Mouse (Mus musculus): ENCODE measurements around the gene Mtmr3.

Mtmr3 gene

GRCm38 (mm10) chr11:4518981-4519380 is 75.7 kb downstream of the Mtmr3 start:
- no peak for DNase-seq (ENCODE audit: low read depth, low spot score)
- H3K27me3 ChIP-seq (ENCODE audit: control insufficient read depth, insufficient read depth, low read length, poor library complexity, severe bottlenecking) = no peaks in the 10 kb centered on the region
- peaks cover 16% of the 10 kb centered on the region for H3K36me3 ChIP-seq (ENCODE audit: control insufficient read depth, insufficient read depth, low read length, poor library complexity, severe bottlenecking)

GRCm38 (mm10) chr11:4507421-4507820 is 87.2 kb downstream of the Mtmr3 start:
- Histone ChIP-seq H3K36me3 (ENCODE audit: control insufficient read depth, insufficient read depth, low read length, poor library complexity, severe bottlenecking) (peaks cover 20% of the 10 kb centered on the region), H3K27me3 (ENCODE audit: control insufficient read depth, insufficient read depth, low read length, poor library complexity, severe bottlenecking) (no peaks in the 10 kb centered on the region)
- no peak for DNase-seq (ENCODE audit: low read depth, low spot score)

- Histone ChIP-seq H3K36me3 (ENCODE audit: control insufficient read depth, insufficient read depth, low read length, poor library complexity, severe bottlenecking) (peaks cover 24% of the 10 kb centered on the region), H3K27me3 (ENCODE audit: control insufficient read depth, insufficient read depth, low read length, poor library complexity, severe bottlenecking) (no peaks in the 10 kb centered on the region)
- no peak for DNase-seq (ENCODE audit: low read depth, low spot score)
Measured at GRCm38 (mm10) chr11:4506486-4506885, 88.2 kb downstream of the Mtmr3 start.

- H3K27me3 ChIP-seq (ENCODE audit: control insufficient read depth, insufficient read depth, low read length, poor library complexity, severe bottlenecking) = no peaks in the 10 kb centered on the region
- H3K36me3 ChIP-seq (ENCODE audit: control insufficient read depth, insufficient read depth, low read length, poor library complexity, severe bottlenecking) = peaks cover 33% of the 10 kb centered on the region
Measured at GRCm38 (mm10) chr11:4502206-4502605, 92.5 kb downstream of the Mtmr3 start.

GRCm38 (mm10) chr11:4500826-4501225 is 93.8 kb downstream of the Mtmr3 start:
- peak; percentile 8 for DNase-seq (ENCODE audit: low read depth, low spot score)
- peaks cover 29% of the 10 kb centered on the region; the same call in 1 of the 2 replicates for H3K36me3 ChIP-seq (ENCODE audit: control insufficient read depth, insufficient read depth, low read length, poor library complexity, severe bottlenecking)
- H3K27me3 ChIP-seq (ENCODE audit: control insufficient read depth, insufficient read depth, low read length, poor library complexity, severe bottlenecking) = no peaks in the 10 kb centered on the region

More at GRCm38 (mm10) chr11:4502206-4502605, 92.5 kb downstream of the Mtmr3 start:
- no peak for DNase-seq (ENCODE audit: low read depth, low spot score)

GRCm38 (mm10) chr11:4500261-4500660 is 94.4 kb downstream of the Mtmr3 start:
- Histone ChIP-seq H3K27me3 (ENCODE audit: control insufficient read depth, insufficient read depth, low read length, poor library complexity, severe bottlenecking) (no peaks in the 10 kb centered on the region), H3K36me3 (ENCODE audit: control insufficient read depth, insufficient read depth, low read length, poor library complexity, severe bottlenecking) (peaks cover 26% of the 10 kb centered on the region)
- DNase-seq (ENCODE audit: low read depth, low spot score) = no peak

GRCm38 (mm10) chr11:4499456-4499855 is 95.2 kb downstream of the Mtmr3 start:
- no peak for DNase-seq (ENCODE audit: low read depth, low spot score)
- Histone ChIP-seq H3K27me3 (ENCODE audit: control insufficient read depth, insufficient read depth, low read length, poor library complexity, severe bottlenecking) (no peaks in the 10 kb centered on the region), H3K36me3 (ENCODE audit: control insufficient read depth, insufficient read depth, low read length, poor library complexity, severe bottlenecking) (peaks cover 25% of the 10 kb centered on the region)

GRCm38 (mm10) chr11:4498774-4499173 is 95.9 kb downstream of the Mtmr3 start:
- no peak for DNase-seq (ENCODE audit: low read depth, low spot score)

GRCm38 (mm10) chr11:4497501-4498118 is 97.1 kb downstream of the Mtmr3 start:
- peaks cover 17% of the 10 kb centered on the region for H3K36me3 ChIP-seq (ENCODE audit: control insufficient read depth, insufficient read depth, low read length, poor library complexity, severe bottlenecking)
- DNase-seq (ENCODE audit: low read depth, low spot score) = no peak

More at GRCm38 (mm10) chr11:4498774-4499173, 95.9 kb downstream of the Mtmr3 start:
- no peaks in the 10 kb centered on the region for H3K27me3 ChIP-seq (ENCODE audit: control insufficient read depth, insufficient read depth, low read length, poor library complexity, severe bottlenecking)
- peaks cover 21% of the 10 kb centered on the region for H3K36me3 ChIP-seq (ENCODE audit: control insufficient read depth, insufficient read depth, low read length, poor library complexity, severe bottlenecking)

GRCm38 (mm10) chr11:4495021-4495540 is 99.6 kb downstream of the Mtmr3 start:
- DNase-seq (ENCODE audit: low read depth, low spot score) = no peak
- Histone ChIP-seq H3K27me3 (ENCODE audit: control insufficient read depth, insufficient read depth, low read length, poor library complexity, severe bottlenecking) (no peaks in the 10 kb centered on the region), H3K36me3 (ENCODE audit: control insufficient read depth, insufficient read depth, low read length, poor library complexity, severe bottlenecking) (peaks cover 18% of the 10 kb centered on the region)

More at GRCm38 (mm10) chr11:4497501-4498118, 97.1 kb downstream of the Mtmr3 start:
- H3K27me3 ChIP-seq (ENCODE audit: control insufficient read depth, insufficient read depth, low read length, poor library complexity, severe bottlenecking) = no peaks in the 10 kb centered on the region

- no peaks in the 10 kb centered on the region for H3K27me3 ChIP-seq (ENCODE audit: control insufficient read depth, insufficient read depth, low read length, poor library complexity, severe bottlenecking)
- no peak for DNase-seq (ENCODE audit: low read depth, low spot score)
Measured at GRCm38 (mm10) chr11:4489207-4489606, 105.5 kb downstream of the Mtmr3 start.

GRCm38 (mm10) chr11:4488798-4489197 is 105.9 kb downstream of the Mtmr3 start:
- peaks cover 25% of the 10 kb centered on the region for H3K36me3 ChIP-seq (ENCODE audit: control insufficient read depth, insufficient read depth, low read length, poor library complexity, severe bottlenecking)
- no peak for DNase-seq (ENCODE audit: low read depth, low spot score)
- no peaks in the 10 kb centered on the region for H3K27me3 ChIP-seq (ENCODE audit: control insufficient read depth, insufficient read depth, low read length, poor library complexity, severe bottlenecking)

More at GRCm38 (mm10) chr11:4489207-4489606, 105.5 kb downstream of the Mtmr3 start:
- H3K36me3 ChIP-seq (ENCODE audit: control insufficient read depth, insufficient read depth, low read length, poor library complexity, severe bottlenecking) = peaks cover 25% of the 10 kb centered on the region

GRCm38 (mm10) chr11:4488367-4488766 is 106.3 kb downstream of the Mtmr3 start:
- Histone ChIP-seq H3K36me3 (ENCODE audit: control insufficient read depth, insufficient read depth, low read length, poor library complexity, severe bottlenecking) (peaks cover 29% of the 10 kb centered on the region), H3K27me3 (ENCODE audit: control insufficient read depth, insufficient read depth, low read length, poor library complexity, severe bottlenecking) (no peaks in the 10 kb centered on the region)
- no peak for DNase-seq (ENCODE audit: low read depth, low spot score)

- DNase-seq (ENCODE audit: low read depth, low spot score) = no peak
- peaks cover 27% of the 10 kb centered on the region for H3K36me3 ChIP-seq (ENCODE audit: control insufficient read depth, insufficient read depth, low read length, poor library complexity, severe bottlenecking)
- H3K27me3 ChIP-seq (ENCODE audit: control insufficient read depth, insufficient read depth, low read length, poor library complexity, severe bottlenecking) = no peaks in the 10 kb centered on the region
Measured at GRCm38 (mm10) chr11:4487401-4487965, 107.2 kb downstream of the Mtmr3 start.

- DNase-seq (ENCODE audit: low read depth, low spot score) = no peak
- H3K27me3 ChIP-seq (ENCODE audit: control insufficient read depth, insufficient read depth, low read length, poor library complexity, severe bottlenecking) = no peaks in the 10 kb centered on the region
- H3K36me3 ChIP-seq (ENCODE audit: control insufficient read depth, insufficient read depth, low read length, poor library complexity, severe bottlenecking) = peaks cover 25% of the 10 kb centered on the region
Measured at GRCm38 (mm10) chr11:4484541-4484940, 110.1 kb downstream of the Mtmr3 start.
